Mouse (Mus musculus) gonadal fat pad, adult 2 months (tissue): ENCODE data around the gene Mtmr12. TPM values are rescaled to one million over a fixed set of nuclear protein-coding genes. Genes with fewer than 3 reads are reported as not detected.

ENCODE experiments used
- DNase-seq: peaks from one replicate; pipeline ENCODE4 v3.0.0-alpha.2; 2012; ENCODE audit warnings: low read depth
- polyA plus RNA-seq: library from polyadenylated mRNA; depleted of rRNA; stranded (reverse); fragments of >200 nt; gene quantifications from 2 replicates; pipeline ENCODE4 v1.2.3, GENCODE M21; 2012

The Mtmr12 gene
- polyA plus RNA-seq, 1 experiment: 20.5 TPM

- DNase-seq: no peak
These were observed 69.4 kb downstream of the Mtmr12 start for GRCm38 (mm10) chr15:12274053-12274769.

GRCm38 (mm10) chr15:12275091-12275623 is 70.3 kb downstream of the Mtmr12 start:
- DNase-seq: no peak

- no peak for DNase-seq
These were observed 75.0 kb downstream of the Mtmr12 start for GRCm38 (mm10) chr15:12279816-12280215.

GRCm38 (mm10) chr15:12284794-12285534 is 80.1 kb downstream of the Mtmr12 start:
- DNase-seq: peak; percentile 86

- no peak for DNase-seq
These were observed 80.6 kb downstream of the Mtmr12 start for GRCm38 (mm10) chr15:12285535-12285809.

GRCm38 (mm10) chr15:12290330-12290729 is 85.5 kb downstream of the Mtmr12 start:
- DNase-seq: no peak

- no peak for DNase-seq
These were observed 86.9 kb downstream of the Mtmr12 start for GRCm38 (mm10) chr15:12291757-12292156.

- no peak for DNase-seq
These were observed 91.4 kb downstream of the Mtmr12 start for GRCm38 (mm10) chr15:12296228-12296627.

- no peak for DNase-seq
These were observed 93.5 kb downstream of the Mtmr12 start for GRCm38 (mm10) chr15:12298231-12298737.

- DNase-seq: no peak
These were observed 96.9 kb downstream of the Mtmr12 start for GRCm38 (mm10) chr15:12301771-12302170.

GRCm38 (mm10) chr15:12306188-12307071 is 101.6 kb downstream of the Mtmr12 start:
- no peak for DNase-seq

GRCm38 (mm10) chr15:12307114-12307513 is 102.3 kb downstream of the Mtmr12 start:
- no peak for DNase-seq

- DNase-seq: no peak
These were observed 103.7 kb downstream of the Mtmr12 start for GRCm38 (mm10) chr15:12308539-12308938.

GRCm38 (mm10) chr15:12310676-12311075 is 105.8 kb downstream of the Mtmr12 start:
- no peak for DNase-seq

GRCm38 (mm10) chr15:12311465-12311864 is 106.6 kb downstream of the Mtmr12 start:
- no peak for DNase-seq

GRCm38 (mm10) chr15:12313255-12313654 is 108.4 kb downstream of the Mtmr12 start:
- no peak for DNase-seq

GRCm38 (mm10) chr15:12314584-12314983 is 109.8 kb downstream of the Mtmr12 start:
- DNase-seq: no peak

GRCm38 (mm10) chr15:12315996-12316395 is 111.2 kb downstream of the Mtmr12 start:
- DNase-seq: no peak

- no peak for DNase-seq
These were observed 112.5 kb downstream of the Mtmr12 start for GRCm38 (mm10) chr15:12317290-12317689.

GRCm38 (mm10) chr15:12318451-12318850 is 113.6 kb downstream of the Mtmr12 start:
- DNase-seq: no peak

- DNase-seq: no peak
These were observed 115.1 kb downstream of the Mtmr12 start for GRCm38 (mm10) chr15:12319889-12320288.
